Mouse (Mus musculus) heart, postnatal 0 days (tissue): Measurements from ENCODE around the gene Runx3. TPM values are rescaled to one million over a fixed set of nuclear protein-coding genes. Genes with fewer than 3 reads are reported as not detected.
A peak's percentile ranks its signal among the peaks of the same experiment; 100 is the strongest.

Experiments used
- ATAC-seq: fragments of 200-750 bp; cut with Nextera tagmentation; 2 replicates; pipeline ENCODE4 v1.8.0; 2017; ENCODE audit warnings: low read depth, moderate number of reproducible peaks, moderate library complexity; ENCODE audit not compliant: insufficient read depth
- DNase-seq: peaks from one replicate; pipeline ENCODE4 v3.0.0-alpha.2; 2016; ENCODE audit warnings: low spot score
- H3K27ac ChIP-seq: fragments of 300-500 bp; sonication (generic); 2 replicates; pipeline ENCODE4 v1.5.1; 2014; ENCODE audit warnings: low read depth, mild to moderate bottlenecking
- H3K27me3 ChIP-seq: fragments of 300-500 bp; sonication (generic); 2 replicates; pipeline ENCODE4 v1.6.1; 2014; ENCODE audit warnings: low read length, mixed read lengths; ENCODE audit not compliant: control insufficient read depth, insufficient read depth
- H3K36me3 ChIP-seq: fragments of 300-500 bp; sonication (generic); replicated peaks from 2 replicates; pipeline ENCODE4 v1.6.1; 2014; ENCODE audit warnings: low read length, mixed read lengths; ENCODE audit not compliant: control insufficient read depth, insufficient read depth
- H3K4me1 ChIP-seq: fragments of 300-500 bp; sonication (generic); 2 replicates; pipeline ENCODE4 v1.6.1; 2014; ENCODE audit warnings: antibody characterized with exemption; ENCODE audit not compliant: control insufficient read depth, insufficient read depth
- H3K4me2 ChIP-seq: fragments of 300-500 bp; sonication (generic); 2 replicates; pipeline ENCODE4 v1.6.1; 2014; ENCODE audit warnings: low read depth, mild to moderate bottlenecking, low read length, moderate library complexity
- H3K4me3 ChIP-seq: fragments of 300-500 bp; sonication (generic); 2 replicates; pipeline ENCODE4 v1.5.1; 2014; ENCODE audit warnings: low read depth, low read length
- H3K9ac ChIP-seq: fragments of 300-500 bp; sonication (generic); replicated peaks from 2 replicates; pipeline ENCODE4 v1.6.1; 2014; ENCODE audit warnings: low read depth, low read length, mixed read lengths
- H3K9me3 ChIP-seq: fragments of 300-500 bp; sonication (generic); replicated peaks from 2 replicates; pipeline ENCODE4 v1.6.1; 2016; ENCODE audit warnings: low read length; ENCODE audit not compliant: control insufficient read depth
- CTCF ChIP-seq: IDR thresholded peaks from 2 replicates; pipeline ENCODE4 v1.5.1; 2016; ENCODE audit warnings: antibody characterized with exemption, control low read depth, low read depth
- EP300 ChIP-seq: IDR thresholded peaks from 2 replicates; pipeline ENCODE4 v1.6.1; 2016; ENCODE audit warnings: antibody characterized with exemption, low read depth
- WGBS: fragments of 180-500 bp; shearing (Covaris S2); extraction: QIAGEN DNeasy Blood & Tissue Kit; methylation state at CpG from one replicate; pipeline ENCODE4 v1.1.7; 2014; 5-methylcytosine and 5-hydroxymethylcytosine counted together
- polyA plus RNA-seq: library from polyadenylated mRNA; unstranded; fragments of >200 nt; fragmentation: Nextera tagmentation; extraction: Ambion mirVana; gene quantifications from 2 replicates; pipeline ENCODE4 v1.2.1, GENCODE M21; 2015
- total RNA-seq: library from RNA; depleted of rRNA; stranded (reverse); fragments of >200 nt; gene quantifications from 2 replicates; pipeline ENCODE4 v1.2.3, GENCODE M21; 2014; ENCODE audit warnings: low replicate concordance; rRNA removed

The Runx3 gene
- total and polyA plus RNA-seq, 2 experiments from 2014 or later, result 0.07 to 0.11 TPM

- no peaks in the 10 kb centered on the region for H3K9me3 ChIP-seq
- 75% methylated on average over 12 of the region's 12 CpGs for WGBS
- DNase-seq (no peak), ATAC-seq (no peak)
- no peak overlapping the region for H3K9ac ChIP-seq
- peaks cover 20% of the 10 kb centered on the region for H3K4me1 ChIP-seq
- no peaks in the 10 kb centered on the region for H3K27me3 ChIP-seq
- H3K4me2 ChIP-seq, result no peak overlapping the region
- H3K4me3 ChIP-seq, result no peak overlapping the region
- TF ChIP-seq CTCF (no peak), EP300 (no peak)
- H3K36me3 ChIP-seq, result peaks cover 53% of the 10 kb centered on the region
- peak overlapping the region; percentile 47 for H3K27ac ChIP-seq
Measured at GRCm38 (mm10) chr4:135226008-135226667, 105.7 kb downstream of the Runx3 start.

Other genes with a start within 250 kb of the Runx3 start
- gene Tmem50a, start 205.6 kb upstream of the Runx3 start, total RNA-seq, result 111 and 117 TPM in 2 replicates
- gene Tmem50a, start 205.6 kb upstream of the Runx3 start, polyA plus RNA-seq, result 160 and 171 TPM in 2 replicates
- gene Rsrp1, start 197.1 kb upstream of the Runx3 start, total RNA-seq, result 80.5 and 85.8 TPM in 2 replicates
- 295 and 322 TPM in 2 replicates for gene Rsrp1, start 197.1 kb upstream of the Runx3 start, polyA plus RNA-seq
- gene Syf2, start 189.8 kb upstream of the Runx3 start, total RNA-seq, result 19.5 and 31.1 TPM in 2 replicates
- 66.8 and 73.3 TPM in 2 replicates for gene Syf2, start 189.8 kb upstream of the Runx3 start, polyA plus RNA-seq
- gene Clic4, start 152.2 kb downstream of the Runx3 start, total RNA-seq, result 239 and 307 TPM in 2 replicates
- 213 and 235 TPM in 2 replicates for gene Clic4, start 152.2 kb downstream of the Runx3 start, polyA plus RNA-seq
- 18.6 and 22.6 TPM in 2 replicates for gene Srrm1, start 232.7 kb downstream of the Runx3 start, total RNA-seq
- gene Srrm1, start 232.7 kb downstream of the Runx3 start, polyA plus RNA-seq, result 85.0 and 99.6 TPM in 2 replicates